Mouse (Mus musculus) c-Kit-positive CD71-negative TER-119-negative erythroid progenitor cells, embryonic 14.5 days (primary cell): ENCODE measurements at regions not wholly inside any gene's neighbourhood (a gene's known extent, or its start where the extent isn't known, plus 50 kb on each side); places are given as distances from the start of the nearest gene placed in this dataset.
"Not testable (repeated sequence)": the region's sequence is repeated elsewhere in the genome, so short reads cannot be mapped to it uniquely, and the experiment has no call there.

Experiments used
- DNase-seq: peaks from one replicate; pipeline ENCODE4 v3.0.0-alpha.2; 2013; ENCODE audit warnings: low read depth

DNA sequence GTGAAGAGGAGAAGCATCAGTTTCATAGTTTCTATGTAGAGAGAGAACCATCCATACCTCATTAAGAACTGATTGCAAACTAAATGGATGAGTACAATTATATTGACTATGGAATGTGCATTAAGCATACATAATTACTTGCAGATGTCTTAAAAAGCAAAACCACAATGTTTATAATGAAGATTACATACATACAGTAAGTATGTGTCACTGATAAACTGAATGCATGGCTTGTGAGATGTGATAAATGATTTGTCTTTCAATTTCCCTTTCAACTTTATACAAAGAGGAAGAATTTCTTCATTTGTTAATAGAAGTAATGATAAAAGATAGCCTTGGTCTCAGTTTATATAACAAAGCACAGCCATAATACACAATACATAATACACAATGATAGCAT lies 1939.3 kb downstream of the 9330182O14Rik start:
- no peak for DNase-seq

DNA sequence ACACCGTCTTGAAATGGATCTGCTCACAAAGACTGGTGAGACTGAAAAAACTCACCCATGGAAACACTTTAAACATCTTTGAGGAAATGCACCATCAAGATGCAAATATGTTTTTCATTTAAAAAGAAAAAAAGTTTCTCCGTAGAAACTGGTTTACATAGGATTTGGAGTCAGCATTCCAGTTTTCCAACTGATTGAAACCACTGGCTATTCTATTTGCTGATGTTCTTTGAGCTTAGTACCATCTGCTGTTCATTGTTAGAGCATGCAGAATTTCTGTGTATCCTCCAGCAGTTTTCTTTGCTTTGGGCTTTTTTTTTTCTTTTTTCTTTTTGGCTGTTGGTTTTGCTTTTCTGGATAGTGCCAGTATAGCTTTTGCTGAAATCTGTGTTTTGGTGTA lies 1948.3 kb downstream of the 9330182O14Rik start:
- DNase-seq, result no peak

DNA sequence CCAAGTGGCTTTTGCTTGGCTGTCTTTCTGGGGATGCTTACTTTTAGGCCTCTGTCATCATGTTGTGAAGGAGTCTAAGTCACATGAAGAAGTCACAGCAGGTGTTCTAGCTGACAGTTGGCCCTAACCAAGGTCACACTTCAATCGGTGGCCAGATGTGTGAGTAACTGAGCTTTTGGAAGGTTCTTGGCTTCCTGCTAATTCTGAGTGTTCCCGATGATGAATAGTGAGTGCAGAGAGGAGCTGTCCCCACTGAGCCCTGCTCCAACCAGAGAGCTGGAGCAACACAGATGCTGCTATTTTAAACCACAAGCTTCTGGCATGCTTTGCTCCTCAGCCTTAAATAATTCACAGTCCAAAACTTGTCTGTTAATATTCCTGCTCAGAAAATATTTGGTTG lies 1966.6 kb downstream of the 9330182O14Rik start:
- DNase-seq, result no peak

DNA sequence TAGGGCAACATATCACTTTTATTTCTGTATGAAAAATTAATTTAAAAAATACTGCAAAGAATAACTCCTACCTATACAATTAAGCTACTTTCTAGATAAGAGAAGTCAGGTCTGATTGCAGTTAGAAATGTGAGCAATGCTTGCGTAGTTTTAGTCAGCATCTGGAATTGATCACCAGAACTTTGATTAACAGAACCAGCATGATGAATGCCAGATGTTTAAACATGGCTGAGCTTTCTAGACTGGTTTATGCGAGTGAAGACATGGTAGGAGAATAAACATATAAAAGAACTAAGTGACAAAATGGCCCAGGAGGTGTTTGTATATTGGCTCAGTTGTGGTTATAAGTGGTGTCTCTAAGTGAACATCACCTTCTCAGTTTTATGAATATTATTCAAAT lies 1970.7 kb downstream of the 9330182O14Rik start:
- no peak for DNase-seq

DNA sequence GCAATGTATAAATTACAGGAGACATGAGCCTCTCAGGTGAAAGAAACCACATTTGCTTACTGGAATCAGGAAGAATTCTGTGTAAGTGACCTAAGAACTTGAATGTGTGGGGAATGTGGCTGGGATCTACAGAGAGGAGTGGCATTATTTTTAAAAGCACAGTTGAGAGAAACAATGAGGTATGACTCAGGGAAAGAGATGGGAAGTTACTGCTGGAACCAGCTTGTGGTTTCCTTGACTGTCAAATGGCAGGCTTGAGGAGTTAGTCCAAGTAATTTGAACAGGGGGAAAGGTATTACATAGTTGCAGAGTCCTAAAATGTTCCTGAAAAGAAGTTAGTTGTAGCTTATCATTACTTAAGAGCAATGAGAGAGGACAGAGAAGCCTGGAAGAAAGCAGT lies 1972.9 kb downstream of the 9330182O14Rik start:
- DNase-seq, result no peak

DNA sequence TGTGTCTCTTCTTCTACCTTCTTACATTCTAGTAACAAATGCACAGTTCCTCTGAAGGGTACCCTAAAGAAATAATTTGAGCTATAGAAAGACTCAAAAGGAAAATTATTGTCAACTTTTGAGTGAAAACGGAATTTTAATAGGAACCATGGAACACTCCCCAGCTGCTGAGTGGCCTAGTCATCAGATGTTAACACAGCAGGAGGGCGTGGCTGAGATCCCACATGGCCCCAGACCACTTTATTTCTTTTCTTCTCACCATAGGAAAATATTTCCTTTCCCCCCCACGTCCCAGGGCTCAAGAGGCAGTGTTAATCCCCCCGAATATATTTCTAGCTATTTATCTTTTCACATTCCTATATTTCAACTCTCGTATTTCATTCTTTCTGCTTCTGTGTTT lies 1977.6 kb downstream of the 9330182O14Rik start:
- DNase-seq, result no peak

DNA sequence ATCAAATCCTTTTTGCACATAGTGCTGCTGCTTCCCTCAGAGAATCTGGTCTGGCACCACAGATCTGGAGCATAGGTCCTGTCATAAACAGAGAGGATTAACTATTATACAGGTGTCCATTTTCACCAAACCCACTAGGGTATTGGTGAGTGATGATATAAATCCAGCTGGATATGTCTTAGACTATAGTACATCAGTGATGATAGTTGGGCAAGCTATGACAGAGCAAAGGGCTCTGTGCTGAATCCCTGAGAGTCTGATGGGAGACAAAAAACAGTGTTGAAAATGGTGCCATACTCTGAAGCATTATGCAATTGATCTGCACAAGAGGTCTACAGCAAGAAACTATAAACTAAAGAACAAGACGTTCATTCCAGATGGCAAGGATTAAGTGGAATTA lies 1993.3 kb downstream of the 9330182O14Rik start:
- no peak for DNase-seq

DNA sequence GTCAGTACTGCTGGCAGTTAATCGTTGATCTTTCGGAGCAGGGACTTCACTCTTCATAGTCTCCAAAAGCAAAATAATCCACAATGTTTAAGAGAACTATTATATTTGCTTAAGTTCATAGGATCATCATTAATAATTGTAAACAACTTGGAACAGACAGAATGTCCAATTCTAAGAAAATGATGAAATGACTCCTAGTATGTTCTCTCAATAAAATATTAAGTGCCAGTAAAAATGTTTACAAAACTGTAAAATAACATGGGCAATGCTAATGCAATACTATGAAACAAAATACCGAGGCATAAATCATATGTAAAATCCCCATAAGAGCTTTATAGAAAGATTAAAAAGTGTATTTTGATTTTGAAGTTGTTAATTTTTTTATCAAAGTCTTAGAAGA lies 1994.8 kb downstream of the 9330182O14Rik start:
- DNase-seq, result no peak

DNA sequence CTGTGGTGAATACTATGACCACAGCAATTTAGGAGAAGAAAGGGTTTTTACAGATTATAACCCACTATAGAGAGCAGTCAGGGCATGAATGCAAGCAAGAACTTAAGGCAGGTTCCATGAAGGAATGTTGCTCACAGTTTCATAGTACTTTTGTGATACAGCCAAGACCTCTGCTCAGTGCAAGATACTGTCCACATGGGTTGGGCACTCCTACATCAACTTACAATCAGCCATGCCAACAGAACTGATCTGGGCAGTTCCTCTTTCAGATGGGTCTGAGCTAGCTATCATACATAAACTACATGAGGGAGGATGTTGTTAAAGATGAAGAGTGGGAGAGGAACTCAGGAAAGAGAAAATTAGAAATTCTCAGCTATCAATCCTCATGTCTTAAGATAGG lies 2032.4 kb downstream of the 9330182O14Rik start:
- no peak for DNase-seq

DNA sequence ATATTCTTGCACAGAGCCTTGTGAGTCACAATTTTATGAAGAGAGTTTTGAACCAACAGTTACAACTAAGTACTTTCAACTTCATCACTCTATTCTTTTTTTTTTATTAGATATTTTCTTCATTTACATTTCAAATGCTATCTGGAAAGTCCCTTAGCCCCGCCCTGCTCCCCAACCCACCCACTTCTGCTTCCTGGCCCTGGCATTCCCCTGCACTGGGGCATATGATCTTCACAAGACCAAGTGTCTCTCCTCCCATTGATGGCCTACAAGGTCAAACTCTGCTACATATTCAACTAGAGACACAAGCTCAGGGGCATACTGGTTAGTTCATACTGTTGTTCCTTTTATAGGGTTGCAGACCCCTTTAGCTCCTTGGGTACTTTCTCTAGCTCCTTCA lies 2043.6 kb downstream of the 9330182O14Rik start:
- not testable (repeated sequence) for DNase-seq

DNA sequence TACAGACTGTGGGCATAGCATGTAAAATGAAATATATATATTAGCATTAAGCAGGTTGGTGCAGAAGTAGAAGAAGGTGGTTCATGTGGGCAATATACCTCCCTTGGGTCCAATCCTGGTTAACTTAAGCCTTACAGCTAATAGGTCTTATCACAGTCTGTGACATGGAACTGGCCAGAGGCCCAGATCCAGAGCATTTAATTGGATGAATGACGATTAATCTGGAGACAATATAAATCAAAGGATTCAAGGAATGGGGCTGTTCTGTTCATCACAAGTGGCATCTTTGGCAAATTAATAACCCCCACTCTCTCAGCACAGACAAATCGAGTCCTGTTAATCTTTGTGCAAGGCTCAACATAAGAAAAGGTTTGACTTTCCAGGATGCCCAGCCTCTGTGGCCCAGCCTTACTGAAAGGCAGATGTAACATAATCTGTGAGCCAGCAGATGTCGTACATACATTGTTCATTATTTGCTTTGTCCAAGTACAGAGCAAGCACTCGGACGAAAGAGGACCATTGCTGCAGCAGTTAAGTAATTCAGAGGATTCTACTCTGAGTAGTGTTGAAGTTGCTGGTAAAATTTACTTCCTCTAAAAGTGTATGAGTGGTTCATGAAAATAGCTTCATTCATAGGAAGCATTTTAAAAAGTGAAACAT lies 2073.2 kb downstream of the 9330182O14Rik start:
- peak; percentile 1 for DNase-seq

DNA sequence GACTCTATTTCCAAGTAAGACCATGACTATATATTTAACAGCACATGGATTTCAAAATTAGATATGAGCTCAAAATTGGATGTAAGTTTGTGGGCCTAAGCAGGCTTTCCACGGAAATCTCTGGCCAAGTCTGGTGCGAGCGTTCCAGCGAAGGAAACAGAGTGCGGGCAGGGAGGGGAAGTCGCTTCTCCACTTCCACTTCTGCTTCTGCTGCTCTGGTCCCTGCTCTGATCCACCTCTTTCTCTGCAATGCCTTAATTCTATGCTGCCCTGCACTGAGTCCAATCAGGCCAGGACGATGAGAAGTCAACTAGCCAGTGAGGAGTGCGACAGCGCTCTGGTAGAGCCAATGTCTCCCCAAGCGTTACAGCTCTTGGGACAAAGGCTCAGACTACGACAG lies 2085.3 kb downstream of the 9330182O14Rik start:
- DNase-seq, result peak; percentile 14

DNA sequence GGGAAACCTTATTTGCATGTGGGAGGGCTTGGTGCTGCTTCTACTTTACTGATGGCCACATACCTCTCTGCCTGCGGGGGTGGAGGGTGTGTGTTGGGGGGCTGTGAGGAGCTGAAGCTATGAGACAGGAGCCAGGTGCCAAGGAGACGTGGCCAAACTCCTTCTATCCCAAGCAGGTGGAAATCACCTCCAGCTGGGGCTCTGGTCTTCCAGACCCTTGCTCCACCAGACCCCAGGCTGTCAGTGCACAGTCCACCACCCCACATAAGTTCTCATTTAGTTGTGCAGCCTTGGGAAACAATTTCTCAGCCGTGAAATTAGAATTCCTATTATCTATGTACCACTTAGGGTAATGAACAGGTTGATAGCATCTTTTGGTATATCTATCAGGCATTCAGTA lies 2085.8 kb downstream of the 9330182O14Rik start:
- DNase-seq, result no peak

DNA sequence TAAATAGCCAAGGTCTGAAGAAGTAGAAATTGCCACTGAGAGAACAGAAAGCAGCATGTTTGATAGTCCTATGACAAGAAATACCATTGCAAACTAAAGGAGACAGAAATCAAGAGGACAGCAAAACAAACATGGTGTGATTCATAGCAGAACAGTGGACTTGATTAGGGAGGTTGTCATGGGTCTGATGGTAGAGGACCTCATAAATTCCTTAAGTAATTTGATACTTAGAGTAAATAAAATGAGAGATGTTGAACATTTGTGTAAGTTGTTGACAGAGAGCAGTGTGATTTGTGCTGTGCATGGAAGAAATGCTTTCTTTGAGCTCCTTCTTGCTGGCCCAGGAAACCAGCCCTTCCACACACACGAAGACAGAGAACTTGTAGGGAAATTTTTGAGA lies 2090.8 kb downstream of the 9330182O14Rik start:
- DNase-seq, result no peak

DNA sequence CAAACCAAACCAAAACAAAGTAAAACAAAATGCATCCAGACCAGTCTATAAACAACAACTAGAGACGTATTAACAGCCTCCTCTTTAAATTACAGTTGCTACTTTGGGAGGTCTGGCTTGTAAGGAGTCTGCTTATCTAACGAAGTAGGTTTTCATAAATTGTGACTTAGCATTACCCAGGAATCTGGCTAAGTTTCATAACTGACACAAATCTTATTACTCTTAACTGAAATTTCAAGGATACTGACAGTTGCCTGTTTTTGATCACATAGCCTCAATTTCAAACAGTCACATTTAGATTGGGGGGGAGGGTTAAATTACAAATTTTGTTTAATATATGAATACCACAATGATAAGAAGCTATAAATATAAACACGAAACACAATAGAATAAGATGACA lies 2097.5 kb downstream of the 9330182O14Rik start:
- no peak for DNase-seq

DNA sequence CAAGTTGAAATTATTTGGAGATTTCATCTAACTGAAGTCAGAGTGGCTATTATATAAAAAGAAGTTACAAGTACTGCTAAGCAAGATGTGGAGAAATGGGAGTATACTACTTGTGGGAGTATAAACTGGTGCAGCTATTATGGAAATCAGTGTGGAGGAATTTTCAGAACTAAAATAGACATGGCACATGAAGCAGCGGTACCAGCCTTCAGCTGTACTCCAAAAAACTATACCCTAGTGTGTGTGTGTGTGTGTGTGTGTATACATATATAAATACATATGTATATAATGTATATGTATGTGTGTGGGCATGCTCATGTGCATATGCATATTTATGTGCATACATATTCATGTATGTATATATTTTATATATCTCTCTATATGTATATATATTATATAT lies 2112.6 kb downstream of the 9330182O14Rik start:
- no peak for DNase-seq

DNA sequence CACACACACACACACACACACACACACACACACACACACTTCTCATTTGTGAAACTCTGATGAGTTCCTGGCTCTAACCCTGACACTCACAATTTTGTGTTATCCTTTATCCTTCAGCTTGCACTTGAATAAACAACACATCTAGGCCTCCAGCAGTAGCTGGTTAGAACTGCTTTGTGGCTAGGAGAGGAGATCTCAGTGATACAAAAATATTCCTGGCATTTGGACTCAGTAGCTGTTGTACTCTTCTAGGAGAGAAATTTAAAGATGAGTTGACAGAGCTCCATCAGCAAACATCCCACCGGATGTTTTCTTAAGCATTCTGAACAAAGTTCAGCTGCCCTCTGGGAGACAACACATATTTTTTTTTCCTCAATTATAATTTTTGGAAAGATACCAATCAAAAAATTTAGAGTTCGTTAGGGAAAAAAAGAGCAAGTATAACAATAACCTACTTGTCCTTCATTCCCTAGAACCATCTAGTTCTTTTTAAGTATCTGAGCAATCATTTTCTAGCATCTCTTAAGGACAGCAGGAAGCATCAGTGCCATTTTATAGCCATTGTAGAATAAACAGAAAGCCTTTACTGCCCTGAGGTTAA lies 2118.7 kb downstream of the 9330182O14Rik start:
- no peak for DNase-seq

DNA sequence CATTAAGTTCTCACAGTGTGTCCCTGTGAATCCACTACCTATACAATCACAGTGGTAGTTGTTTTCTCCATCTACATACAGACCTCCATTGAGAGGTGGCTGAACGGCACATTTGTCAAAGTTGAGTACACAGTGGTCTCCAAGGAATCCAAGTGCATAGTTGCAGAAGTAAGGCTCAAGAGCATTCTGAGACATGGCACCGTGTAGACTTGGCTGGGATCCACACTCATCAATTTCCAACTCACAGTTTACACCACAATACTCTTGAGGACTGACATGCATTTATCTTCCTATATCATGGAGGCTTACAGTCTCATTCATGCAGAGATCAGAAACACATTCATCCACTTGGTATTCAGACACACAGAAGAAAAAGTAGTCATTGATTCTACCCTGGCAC lies 2122.2 kb downstream of the 9330182O14Rik start:
- no peak for DNase-seq

DNA sequence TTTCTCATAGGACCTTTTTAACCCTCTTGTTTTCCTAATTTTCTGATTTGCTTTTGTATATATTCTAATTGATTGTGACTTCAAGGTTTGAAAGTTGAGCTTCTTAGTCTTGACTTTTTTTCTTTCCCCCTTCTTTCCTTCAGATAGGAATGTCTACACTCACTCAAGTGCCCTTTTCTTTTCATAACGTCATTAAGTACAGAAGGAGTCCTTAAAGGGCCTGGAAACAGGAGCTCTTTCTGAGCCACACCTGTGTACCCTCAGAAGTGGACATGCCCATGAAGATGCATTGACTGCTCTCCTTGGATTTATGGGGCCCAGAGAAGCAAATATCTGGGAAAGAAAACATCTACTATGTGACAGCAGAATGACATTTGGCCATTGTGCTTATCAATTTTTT lies 2141.0 kb downstream of the 9330182O14Rik start:
- no peak for DNase-seq

DNA sequence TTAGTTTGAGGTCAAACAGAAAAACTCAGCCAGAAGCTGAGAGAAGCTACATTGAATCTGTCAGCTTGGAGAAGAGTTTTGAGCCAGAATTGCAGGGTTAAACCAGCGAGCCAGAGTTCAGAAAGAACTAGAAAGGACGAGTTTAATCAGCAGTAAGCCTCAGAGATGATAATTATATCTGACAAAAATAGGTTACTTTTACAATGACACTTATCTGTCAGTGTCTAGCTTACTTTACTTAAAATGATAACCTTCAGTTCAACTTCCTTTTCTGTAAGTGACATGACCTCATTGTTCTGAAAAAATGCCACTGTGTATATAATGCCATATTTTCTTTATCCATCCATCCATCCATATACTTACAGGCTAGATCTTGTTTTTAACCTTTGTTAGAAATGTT lies 2143.1 kb downstream of the 9330182O14Rik start:
- no peak for DNase-seq

DNA sequence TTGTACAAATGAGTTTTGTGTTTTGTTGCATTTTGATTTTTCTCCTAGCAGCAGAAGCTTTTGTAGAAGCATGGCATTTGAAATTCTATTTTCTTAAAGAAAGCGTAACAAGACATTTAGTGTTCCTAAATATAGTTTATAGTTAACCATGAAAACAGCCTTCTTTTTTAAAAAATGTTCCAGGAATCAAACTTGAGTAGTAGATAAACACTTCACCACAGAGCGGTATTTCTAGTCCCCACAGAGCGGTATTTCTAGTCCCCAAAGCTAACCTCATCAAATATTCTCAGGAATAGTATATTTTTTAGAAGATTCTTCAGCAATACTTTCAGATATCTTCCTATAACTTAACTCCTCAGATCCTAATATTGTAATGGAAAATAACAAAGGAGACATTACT lies 2146.6 kb downstream of the 9330182O14Rik start:
- no peak for DNase-seq

DNA sequence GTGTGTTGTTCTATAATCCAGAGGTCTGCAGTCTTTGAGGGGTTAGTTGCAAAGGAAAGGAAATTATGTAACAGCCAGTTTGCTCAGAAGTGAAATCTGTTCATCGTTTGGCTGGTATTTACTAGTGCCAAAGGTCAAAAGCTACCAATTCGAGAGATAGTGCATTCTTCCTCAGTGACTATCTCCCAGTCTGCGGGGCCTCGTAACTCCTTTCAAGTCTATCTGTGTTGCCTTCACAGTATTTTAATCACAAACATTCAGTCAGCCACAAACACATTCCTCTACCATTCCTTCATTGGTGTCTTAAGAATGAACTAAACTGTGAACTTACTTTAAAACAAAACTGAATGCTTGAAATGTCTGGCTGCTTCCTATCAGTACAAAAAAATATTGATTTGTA lies 2162.2 kb downstream of the 9330182O14Rik start:
- no peak for DNase-seq

DNA sequence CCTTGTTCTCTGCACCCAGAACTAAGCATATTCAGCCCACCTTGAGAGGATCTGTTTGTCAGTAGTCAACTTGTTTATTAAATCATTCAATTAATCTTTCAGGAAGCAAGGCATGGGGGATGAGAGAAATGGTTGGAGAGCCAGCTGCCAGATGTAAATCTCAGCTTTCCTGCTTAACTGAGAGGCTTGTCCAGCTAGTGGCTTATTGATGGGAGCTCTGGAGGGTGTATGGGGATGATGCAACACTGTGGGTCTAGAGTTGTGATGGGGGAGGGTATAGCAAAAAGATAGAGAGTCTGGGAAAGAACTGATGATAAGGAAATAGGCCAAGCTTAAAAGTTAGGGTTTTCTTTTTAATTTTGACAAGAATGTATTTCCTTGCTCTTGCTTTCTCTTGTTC lies 2163.3 kb downstream of the 9330182O14Rik start:
- no peak for DNase-seq

DNA sequence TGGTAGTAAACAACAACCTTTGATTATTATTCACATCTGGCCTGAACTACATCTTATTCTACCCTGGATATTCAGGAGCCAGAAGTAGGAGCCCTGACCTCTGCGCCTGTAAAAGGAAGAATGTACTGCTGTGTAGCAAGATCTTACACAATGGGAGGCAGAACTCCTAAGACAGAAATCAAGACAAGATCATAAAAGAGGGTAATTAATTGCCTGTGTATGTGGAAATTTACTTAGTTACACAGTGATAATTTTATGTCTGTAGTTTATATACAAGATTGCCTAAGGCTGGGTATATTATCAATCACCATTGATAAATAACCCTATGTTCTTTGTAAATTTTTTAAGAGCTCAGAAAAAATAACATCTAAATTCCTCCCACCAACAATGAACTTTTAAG lies 2167.8 kb downstream of the 9330182O14Rik start:
- DNase-seq, result no peak
